Mouse (Mus musculus) heart, postnatal 0 days (tissue): ENCODE results near the gene Casc3. TPM values are rescaled to one million over a fixed set of nuclear protein-coding genes. Genes with fewer than 3 reads are reported as not detected.
"Not testable (repeated sequence)": the region's sequence is repeated elsewhere in the genome, so short reads cannot be mapped to it uniquely, and the experiment has no call there.

Experiments used
- ATAC-seq: fragments of 200-750 bp; cut with Nextera tagmentation; 2 replicates; pipeline ENCODE4 v1.8.0; 2017; ENCODE audit warnings: low read depth, moderate number of reproducible peaks, moderate library complexity; ENCODE audit not compliant: insufficient read depth
- DNase-seq: peaks from one replicate; pipeline ENCODE4 v3.0.0-alpha.2; 2016; ENCODE audit warnings: low spot score
- H3K27ac ChIP-seq: fragments of 300-500 bp; sonication (generic); 2 replicates; pipeline ENCODE4 v1.5.1; 2014; ENCODE audit warnings: low read depth, mild to moderate bottlenecking
- H3K27me3 ChIP-seq: fragments of 300-500 bp; sonication (generic); 2 replicates; pipeline ENCODE4 v1.6.1; 2014; ENCODE audit warnings: low read length, mixed read lengths; ENCODE audit not compliant: control insufficient read depth, insufficient read depth
- H3K36me3 ChIP-seq: fragments of 300-500 bp; sonication (generic); replicated peaks from 2 replicates; pipeline ENCODE4 v1.6.1; 2014; ENCODE audit warnings: low read length, mixed read lengths; ENCODE audit not compliant: control insufficient read depth, insufficient read depth
- H3K4me1 ChIP-seq: fragments of 300-500 bp; sonication (generic); 2 replicates; pipeline ENCODE4 v1.6.1; 2014; ENCODE audit warnings: antibody characterized with exemption; ENCODE audit not compliant: control insufficient read depth, insufficient read depth
- H3K4me2 ChIP-seq: fragments of 300-500 bp; sonication (generic); 2 replicates; pipeline ENCODE4 v1.6.1; 2014; ENCODE audit warnings: low read depth, mild to moderate bottlenecking, low read length, moderate library complexity
- H3K4me3 ChIP-seq: fragments of 300-500 bp; sonication (generic); 2 replicates; pipeline ENCODE4 v1.5.1; 2014; ENCODE audit warnings: low read depth, low read length
- H3K9ac ChIP-seq: fragments of 300-500 bp; sonication (generic); replicated peaks from 2 replicates; pipeline ENCODE4 v1.6.1; 2014; ENCODE audit warnings: low read depth, low read length, mixed read lengths
- H3K9me3 ChIP-seq: fragments of 300-500 bp; sonication (generic); replicated peaks from 2 replicates; pipeline ENCODE4 v1.6.1; 2016; ENCODE audit warnings: low read length; ENCODE audit not compliant: control insufficient read depth
- CTCF ChIP-seq: IDR thresholded peaks from 2 replicates; pipeline ENCODE4 v1.5.1; 2016; ENCODE audit warnings: antibody characterized with exemption, control low read depth, low read depth
- EP300 ChIP-seq: IDR thresholded peaks from 2 replicates; pipeline ENCODE4 v1.6.1; 2016; ENCODE audit warnings: antibody characterized with exemption, low read depth
- WGBS: fragments of 180-500 bp; shearing (Covaris S2); extraction: QIAGEN DNeasy Blood & Tissue Kit; methylation state at CpG from one replicate; pipeline ENCODE4 v1.1.7; 2014; 5-methylcytosine and 5-hydroxymethylcytosine counted together
- polyA plus RNA-seq: library from polyadenylated mRNA; unstranded; fragments of >200 nt; fragmentation: Nextera tagmentation; extraction: Ambion mirVana; gene quantifications from 2 replicates; pipeline ENCODE4 v1.2.1, GENCODE M21; 2015
- total RNA-seq: library from RNA; depleted of rRNA; stranded (reverse); fragments of >200 nt; gene quantifications from 2 replicates; pipeline ENCODE4 v1.2.3, GENCODE M21; 2014; ENCODE audit warnings: low replicate concordance

Casc3 gene
- total and polyA plus RNA-seq, 2 experiments from 2014 or later: 6.8 to 11.9 TPM

- Histone ChIP-seq H3K4me3 (no peak overlapping the region), H3K36me3 (peaks cover 86% of the 10 kb centered on the region), H3K9me3 (no peaks in the 10 kb centered on the region), H3K27me3 (no peaks in the 10 kb centered on the region), H3K9ac (no peak overlapping the region), H3K4me1 (no peaks in the 10 kb centered on the region), H3K27ac (no peak overlapping the region), H3K4me2 (no peak overlapping the region)
- ATAC-seq (no peak), DNase-seq (no peak)
- no peak for TF ChIP-seq CTCF
- TF ChIP-seq EP300: no peak
- 83% methylated on average over 1 of the region's 1 CpGs for whole genome bisulfite sequencing
Observed at GRCm38 (mm10) chr11:98816706-98817239, 12.1 kb downstream of the Casc3 start.

- H3K9me3 ChIP-seq: no peaks in the 10 kb centered on the region
- TF ChIP-seq EP300 (no peak), CTCF (no peak)
- 93% methylated on average over 5 of the region's 5 CpGs for WGBS
Observed at GRCm38 (mm10) chr11:98820968-98821367, 16.3 kb downstream of the Casc3 start.

GRCm38 (mm10) chr11:98826071-98826470 lies 21.4 kb downstream of the Casc3 start:
- 100% methylated on average over 2 of the region's 2 CpGs for WGBS
- not testable (repeated sequence) for H3K9me3 ChIP-seq, DNase-seq, H3K4me2 ChIP-seq, H3K4me3 ChIP-seq, H3K9ac ChIP-seq, ATAC-seq, H3K27ac ChIP-seq, H3K27me3 ChIP-seq, H3K4me1 ChIP-seq
- peaks cover 73% of the 10 kb centered on the region for H3K36me3 ChIP-seq

More at GRCm38 (mm10) chr11:98820968-98821367, 16.3 kb downstream of the Casc3 start:
- DNase-seq (no peak), ATAC-seq (no peak)
- H3K4me2 ChIP-seq: no peak overlapping the region
- H3K4me3 ChIP-seq: no peak overlapping the region
- H3K36me3 ChIP-seq: peaks cover 88% of the 10 kb centered on the region
- H3K27me3 ChIP-seq: no peaks in the 10 kb centered on the region
- H3K27ac ChIP-seq: no peak overlapping the region
- H3K9ac ChIP-seq: no peak overlapping the region
- H3K4me1 ChIP-seq: no peaks in the 10 kb centered on the region

- no peaks in the 10 kb centered on the region for H3K4me1 ChIP-seq
- peaks cover 73% of the 10 kb centered on the region for H3K36me3 ChIP-seq
- no peak overlapping the region for H3K4me3 ChIP-seq
- 86% methylated on average over 2 of the region's 2 CpGs for WGBS
- H3K27ac ChIP-seq: no peak overlapping the region
- TF ChIP-seq CTCF (no peak), EP300 (no peak)
- H3K27me3 ChIP-seq: no peaks in the 10 kb centered on the region
- no peak overlapping the region for H3K9ac ChIP-seq
- DNase-seq: no peak
- no peaks in the 10 kb centered on the region for H3K9me3 ChIP-seq
- ATAC-seq: no peak
- no peak overlapping the region for H3K4me2 ChIP-seq
Observed at GRCm38 (mm10) chr11:98827877-98828276, 23.2 kb downstream of the Casc3 start.

- ATAC-seq: no peak
- Histone ChIP-seq H3K9me3 (no peaks in the 10 kb centered on the region), H3K27me3 (no peaks in the 10 kb centered on the region), H3K4me1 (no peaks in the 10 kb centered on the region), H3K36me3 (peaks cover 67% of the 10 kb centered on the region), H3K27ac (0 out of 2 replicates have a peak overlapping the region, but pooled peaks have one; percentile 30), H3K4me3 (no peak overlapping the region), H3K9ac (no peak overlapping the region), H3K4me2 (no peak overlapping the region)
- TF ChIP-seq CTCF (peak; percentile 82), EP300 (no peak)
- 65% methylated on average over 12 of the region's 12 CpGs for WGBS
- DNase-seq: peak; percentile 71
Observed at GRCm38 (mm10) chr11:98829091-98829775, 24.5 kb downstream of the Casc3 start.

- WGBS: 74% methylated on average over 4 of the region's 4 CpGs
- DNase-seq (no peak), ATAC-seq (no peak)
- peaks cover 61% of the 10 kb centered on the region for H3K36me3 ChIP-seq
- H3K9ac ChIP-seq: no peak overlapping the region
- H3K27ac ChIP-seq: no peak overlapping the region
- no peak overlapping the region for H3K4me2 ChIP-seq
- no peaks in the 10 kb centered on the region for H3K27me3 ChIP-seq
- no peaks in the 10 kb centered on the region for H3K4me1 ChIP-seq
- TF ChIP-seq EP300 (no peak), CTCF (no peak)
- H3K4me3 ChIP-seq: no peak overlapping the region
- no peaks in the 10 kb centered on the region for H3K9me3 ChIP-seq
Observed at GRCm38 (mm10) chr11:98829875-98830274, 25.2 kb downstream of the Casc3 start.
